In genomic region chr9:68820478-68820877, GRCm38 (mm10) we compare ENCODE assay signal across 11 mouse cellular contexts.
A peak's percentile ranks its signal among the peaks of the same experiment; 100 is the strongest.
DNase-seq lines count a peak whose midpoint lies in the region; ATAC-seq and TF ChIP-seq lines count a peak whose summit lies in the region.
"Had no signal": no experiment of that assay in that cellular context is flagged by ENCODE, and none has a peak within 500 bp of the region (broad histone marks: within the 10 kb centered on the region; RNA-seq: fewer than 3 reads in every experiment).

No protein-coding gene starts in this region.

- no peaks in the 10 kb centered on the region for H3K36me3 ChIP-seq in heart, adult 2 months (ENCODE audit: control insufficient read depth, insufficient read depth, low read length)
- H3K36me3 ChIP-seq in heart, embryonic 12.5 days, result no peaks in the 10 kb centered on the region
- no peaks in the 10 kb centered on the region for H3K36me3 ChIP-seq in midbrain, postnatal 0 days (ENCODE audit: insufficient read depth, low read length)
- H3K36me3 ChIP-seq in midbrain, embryonic 16.5 days (ENCODE audit: control insufficient read depth, insufficient read depth, low read length), result no peaks in the 10 kb centered on the region
- H3K36me3 ChIP-seq in intestine, embryonic 16.5 days (ENCODE audit: control insufficient read depth, insufficient read depth, low read length), result no peaks in the 10 kb centered on the region

- TF ChIP-seq POLR2A in heart, adult 2 months (IDR thresholded peaks at IDR 0.05; ENCODE audit: insufficient read depth, low read depth, low read length), result no peak

- H3K9me3 ChIP-seq in heart, embryonic 12.5 days (replicated peaks), result no peaks in the 10 kb centered on the region
- H3K9me3 ChIP-seq in midbrain, postnatal 0 days (ENCODE audit: low read length), result no peaks in the 10 kb centered on the region
- no peaks in the 10 kb centered on the region for H3K9me3 ChIP-seq in midbrain, embryonic 16.5 days (replicated peaks; ENCODE audit: control insufficient read depth, low read length, poor library complexity, severe bottlenecking)
- no peaks in the 10 kb centered on the region for H3K9me3 ChIP-seq in intestine, embryonic 16.5 days (ENCODE audit: control insufficient read depth, low read length)

- peaks cover 3% of the 10 kb centered on the region; the same call in 1 of the 2 replicates for H3K4me1 ChIP-seq in heart, adult 2 months (ENCODE audit: control insufficient read depth, insufficient read depth, low read length)
- peaks cover 5% of the 10 kb centered on the region; the same call in 1 of the 2 replicates for H3K4me1 ChIP-seq in heart, embryonic 12.5 days (replicated peaks)
- H3K4me1 ChIP-seq in midbrain, postnatal 0 days (ENCODE audit: insufficient read depth, low read length), result peaks cover 3% of the 10 kb centered on the region; the same call in 1 of the 2 replicates
- H3K4me1 ChIP-seq in midbrain, embryonic 16.5 days (ENCODE audit: control insufficient read depth, insufficient read depth, low read length), result no peaks in the 10 kb centered on the region; the same call in 1 of the 2 replicates
- 0 out of 2 replicates have a peak, but pooled peaks cover under 1% of the 10 kb centered on the region for H3K4me1 ChIP-seq in intestine, embryonic 16.5 days (ENCODE audit: control insufficient read depth, insufficient read depth, low read length)

- TF ChIP-seq EP300 in heart, adult 2 months (IDR thresholded peaks at IDR 0.05; ENCODE audit: insufficient read depth, low read depth, low read length), result peak; percentile 87; the same call in 1 of the 2 replicates

- H3K27me3 ChIP-seq in heart, adult 2 months (ENCODE audit: control insufficient read depth, insufficient read depth, low read length), result no peaks in the 10 kb centered on the region
- H3K27me3 ChIP-seq in heart, embryonic 12.5 days (replicated peaks), result no peaks in the 10 kb centered on the region
- H3K27me3 ChIP-seq in midbrain, postnatal 0 days (ENCODE audit: insufficient read depth, low read length), result no peaks in the 10 kb centered on the region
- no peaks in the 10 kb centered on the region for H3K27me3 ChIP-seq in midbrain, embryonic 16.5 days (ENCODE audit: control insufficient read depth, insufficient read depth, low read depth, low read length)
- H3K27me3 ChIP-seq in intestine, embryonic 16.5 days (replicated peaks; ENCODE audit: control insufficient read depth, insufficient read depth, low read length), result no peaks in the 10 kb centered on the region
- H3K27me3 ChIP-seq: CH12.LX had no signal

- no peak overlapping the region for H3K4me3 ChIP-seq in heart, adult 2 months
- no peak overlapping the region for H3K4me3 ChIP-seq in heart, embryonic 12.5 days
- H3K4me3 ChIP-seq in midbrain, postnatal 0 days (ENCODE audit: low read depth, low read length), result no peak overlapping the region
- no peak overlapping the region for H3K4me3 ChIP-seq in midbrain, embryonic 16.5 days (ENCODE audit: low read depth, low read length)
- H3K4me3 ChIP-seq in intestine, embryonic 16.5 days (ENCODE audit: low read length), result no peak overlapping the region

- TF ChIP-seq CTCF in heart, adult 2 months (IDR thresholded peaks at IDR 0.05), result no peak
- no peak for TF ChIP-seq CTCF in midbrain, postnatal 0 days (IDR thresholded peaks at IDR 0.05)

- intact Hi-C loops in heart, adult 2 months (cut with DNase I), result no loop called here

- no peak overlapping the region for H3K4me2 ChIP-seq in heart, embryonic 12.5 days
- no peak overlapping the region for H3K4me2 ChIP-seq in midbrain, postnatal 0 days (ENCODE audit: low read depth, low read length, poor library complexity, severe bottlenecking)
- no peak overlapping the region for H3K4me2 ChIP-seq in midbrain, embryonic 16.5 days (ENCODE audit: low read length)
- no peak overlapping the region for H3K4me2 ChIP-seq in intestine, embryonic 16.5 days (ENCODE audit: low read depth, low read length)

- DNase-seq in heart, adult 2 months, result peak; percentile 48 to 64
- peak; percentile 41 for DNase-seq in midbrain, postnatal 0 days (ENCODE audit: low spot score)
- DNase-seq in heart, adult 8-10 months (ENCODE audit: low spot score), result peak; percentile 49
- DNase-seq in adrenal gland, adult (ENCODE audit: inconsistent age in 2 of 2, low spot score in 1 of 2), result no peak
- DNase-seq: lung, postnatal 14 days had no signal

- no peaks in the 10 kb centered on the region; the same call in 1 of the 2 replicates for H3K79me2 ChIP-seq in heart, adult 2 months (replicated peaks; ENCODE audit: control insufficient read depth, insufficient read depth, low read length)

- no peak overlapping the region for H3K9ac ChIP-seq in heart, adult 2 months (ENCODE audit: low read depth, low read length)
- H3K9ac ChIP-seq in heart, embryonic 12.5 days, result no peak overlapping the region
- H3K9ac ChIP-seq in midbrain, postnatal 0 days (replicated peaks; ENCODE audit: low read length, poor library complexity, severe bottlenecking), result no peak overlapping the region
- no peak overlapping the region for H3K9ac ChIP-seq in midbrain, embryonic 16.5 days (ENCODE audit: low read depth, low read length)
- H3K9ac ChIP-seq in intestine, embryonic 16.5 days (ENCODE audit: low read depth, low read length), result no peak overlapping the region

- no peak overlapping the region for H3K27ac ChIP-seq in heart, adult 2 months
- no peak overlapping the region for H3K27ac ChIP-seq in heart, embryonic 12.5 days (ENCODE audit: poor library complexity, severe bottlenecking)
- H3K27ac ChIP-seq in midbrain, postnatal 0 days (ENCODE audit: low read depth, low read length), result no peak overlapping the region
- no peak overlapping the region for H3K27ac ChIP-seq in midbrain, embryonic 16.5 days (ENCODE audit: low read length)
- H3K27ac ChIP-seq in intestine, embryonic 16.5 days (ENCODE audit: low read length), result no peak overlapping the region
- H3K27ac ChIP-seq: kidney, postnatal 0 days had no signal

- ATAC-seq in heart, embryonic 12.5 days (ENCODE audit: insufficient number of reproducible peaks, low FRiP score), result no peak
- ATAC-seq in midbrain, postnatal 0 days (ENCODE audit: low FRiP score), result no peak
- ATAC-seq in midbrain, embryonic 16.5 days, result no peak
- ATAC-seq in megakaryocyte progenitor cell, adult 5-6 weeks (replicated peaks; ENCODE audit: poor library complexity), result no peak
- ATAC-seq in intestine, embryonic 16.5 days, result no peak

Comparison
In these comparisons a context has a peak if more than half of its experiments do, and no peak if none do; other contexts are left out.
1. DNase-seq: peak in heart, adult 2 months (2 of 2), midbrain, postnatal 0 days (single experiment) and heart, adult 8-10 months (single experiment); none in adrenal gland, adult (0 of 2).